Mouse (Mus musculus): ENCODE measurements around the gene Ovol2.

DNA sequence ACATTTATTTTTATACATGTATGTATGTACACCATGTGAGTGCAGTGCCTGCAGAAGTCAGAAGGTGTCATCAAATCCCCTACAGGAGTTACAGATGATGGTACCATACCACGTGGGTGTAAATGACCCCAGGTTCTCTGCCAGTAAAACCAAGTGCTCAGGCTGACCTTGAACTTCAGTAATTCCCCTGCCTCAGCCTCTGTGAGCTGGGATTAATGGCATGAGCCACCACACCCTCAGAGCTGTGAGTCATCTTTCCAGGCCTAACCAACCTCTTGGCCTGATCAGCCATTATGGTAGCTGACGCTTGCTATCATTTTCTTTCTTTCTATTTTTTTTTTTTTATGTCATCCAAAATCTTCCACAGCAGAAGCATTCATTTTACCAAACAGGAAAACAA, 20.6 kb downstream of the Ovol2 start:
- TF ChIP-seq HCFC1 (IDR thresholded peaks at IDR 0.05; ENCODE audit: borderline replicate concordance, insufficient read depth, low read length) (no peak), ZC3H11A (IDR thresholded peaks at IDR 0.05; ENCODE audit: borderline replicate concordance, low read depth, low read length) (no peak), CHD2 (IDR thresholded peaks at IDR 0.05; ENCODE audit: low read depth, low read length) (no peak), MAFK (IDR thresholded peaks at IDR 0.05; ENCODE audit: insufficient read depth, low read depth, low read length) (no peak), ZNF384 (IDR thresholded peaks at IDR 0.05; ENCODE audit: low read depth, low read length) (no peak)

All from ES-E14 (cell line).